Mouse (Mus musculus): ENCODE data around the gene Rxfp4.

The Rxfp4 gene

GRCm38 (mm10) chr3:88652846-88653515 is at the start of gene Rxfp4:
Gene Rxfp4 (minus strand): TSS chr3:88653142.
- no peak for DNase-seq (ENCODE audit: low read depth, low spot score)

- no peak for DNase-seq (ENCODE audit: low read depth, low spot score)
These were observed 48.3 kb upstream of the Rxfp4 start for GRCm38 (mm10) chr3:88701222-88701621.

- no peak for DNase-seq (ENCODE audit: low read depth, low spot score)
These were observed 47.3 kb upstream of the Rxfp4 start for GRCm38 (mm10) chr3:88700247-88700646.

GRCm38 (mm10) chr3:88698834-88699233 is 45.9 kb upstream of the Rxfp4 start:
- DNase-seq (ENCODE audit: low read depth, low spot score), result no peak

GRCm38 (mm10) chr3:88698051-88698450 is 45.1 kb upstream of the Rxfp4 start:
- DNase-seq (ENCODE audit: low read depth, low spot score), result no peak

GRCm38 (mm10) chr3:88695545-88695944 is 42.6 kb upstream of the Rxfp4 start:
- peak; percentile 30 for DNase-seq (ENCODE audit: low read depth, low spot score)

GRCm38 (mm10) chr3:88689079-88689478 is 36.1 kb upstream of the Rxfp4 start:
- DNase-seq (ENCODE audit: low read depth, low spot score), result no peak

- DNase-seq (ENCODE audit: low read depth, low spot score), result no peak
These were observed 34.0 kb upstream of the Rxfp4 start for GRCm38 (mm10) chr3:88686734-88687611.

- peak; percentile 77 for DNase-seq (ENCODE audit: low read depth, low spot score)
These were observed 33.1 kb upstream of the Rxfp4 start for GRCm38 (mm10) chr3:88685958-88686451.

- DNase-seq (ENCODE audit: low read depth, low spot score), result peak; percentile 98
These were observed 32.3 kb upstream of the Rxfp4 start, which contains the start of gene Khdc4 for GRCm38 (mm10) chr3:88684980-88685941. Gene Khdc4 (plus strand): TSS chr3:88685803.

GRCm38 (mm10) chr3:88684236-88684979 is 31.5 kb upstream of the Rxfp4 start:
- no peak for DNase-seq (ENCODE audit: low read depth, low spot score)

GRCm38 (mm10) chr3:88683814-88684213 is 30.9 kb upstream of the Rxfp4 start:
- no peak for DNase-seq (ENCODE audit: low read depth, low spot score)

- DNase-seq (ENCODE audit: low read depth, low spot score), result peak; percentile 82
These were observed 24.5 kb upstream of the Rxfp4 start for GRCm38 (mm10) chr3:88677399-88677798.

- DNase-seq (ENCODE audit: low read depth, low spot score), result no peak
These were observed 11.2 kb upstream of the Rxfp4 start for GRCm38 (mm10) chr3:88664095-88664494.

- DNase-seq (ENCODE audit: low read depth, low spot score), result no peak
These were observed 6.9 kb upstream of the Rxfp4 start for GRCm38 (mm10) chr3:88659798-88660197.

GRCm38 (mm10) chr3:88658441-88659127 is 5.6 kb upstream of the Rxfp4 start:
- DNase-seq (ENCODE audit: low read depth, low spot score), result no peak

GRCm38 (mm10) chr3:88655619-88656018 is 2.7 kb upstream of the Rxfp4 start:
- no peak for DNase-seq (ENCODE audit: low read depth, low spot score)

GRCm38 (mm10) chr3:88654621-88655020 is 1.7 kb upstream of the Rxfp4 start:
- DNase-seq (ENCODE audit: low read depth, low spot score), result no peak

- DNase-seq (ENCODE audit: low read depth, low spot score), result no peak
These were observed 801 bp upstream of the Rxfp4 start for GRCm38 (mm10) chr3:88653516-88654370.
